20 mouse cellular contexts compared by ENCODE assay signal in the genomic region with DNA sequence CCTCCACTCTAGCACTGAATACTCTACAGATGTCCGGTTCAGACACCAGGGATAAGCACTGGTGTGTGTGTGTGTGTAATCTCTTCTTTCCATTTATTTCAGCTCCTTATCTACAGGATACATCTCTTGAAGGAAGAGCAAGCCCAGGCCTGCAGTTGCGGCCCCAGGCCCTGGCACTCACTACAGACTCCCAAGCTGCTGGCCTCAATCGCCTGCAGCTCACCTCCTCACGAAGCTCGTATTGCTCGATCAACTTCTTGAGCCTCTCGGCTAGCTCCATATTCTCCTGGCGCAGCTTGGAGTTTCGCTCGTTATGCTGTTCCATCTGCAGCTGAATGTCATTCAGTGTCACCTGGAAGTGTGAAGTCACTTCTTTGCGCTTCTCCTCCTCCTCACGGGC.
"Had no signal": no experiment of that assay in that cellular context is flagged by ENCODE, and none has a peak within 500 bp of the region (broad histone marks: within the 10 kb centered on the region; RNA-seq: fewer than 3 reads in every experiment).

No protein-coding gene starts in this region.

- H3K27me3 ChIP-seq: limb, embryonic 12.5 days; limb, embryonic 15.5 days; midbrain, embryonic 12.5 days; midbrain, embryonic 15.5 days; neural tube, embryonic 12.5 days; neural tube, embryonic 15.5 days had no signal

- H3K4me1 ChIP-seq: limb, embryonic 12.5 days had no signal

- H3K27ac ChIP-seq: kidney, postnatal 0 days; limb, embryonic 12.5 days; limb, embryonic 15.5 days; liver, embryonic 14.5 days; macrophage; midbrain, embryonic 12.5 days; midbrain, embryonic 15.5 days; neural tube, embryonic 12.5 days; neural tube, embryonic 15.5 days had no signal

- H3K4me3 ChIP-seq: limb, embryonic 12.5 days; limb, embryonic 15.5 days; midbrain, embryonic 12.5 days; midbrain, embryonic 15.5 days; neural tube, embryonic 12.5 days; neural tube, embryonic 15.5 days had no signal

- H3K9me3 ChIP-seq: limb, embryonic 12.5 days; limb, embryonic 15.5 days; midbrain, embryonic 12.5 days; midbrain, embryonic 15.5 days; neural tube, embryonic 12.5 days; neural tube, embryonic 15.5 days had no signal

- DNase-seq: kidney, postnatal 25 days; left cerebral cortex, postnatal 4 days; liver, postnatal 0 days; lung, embryonic 14.5 days; retina, postnatal 1 day; right cerebral cortex, postnatal 25 days; spleen, adult 18-20 months; thymus, adult 18-20 months; thymus, postnatal 36 days had no signal

- H3K9ac ChIP-seq: limb, embryonic 12.5 days; limb, embryonic 15.5 days; liver, embryonic 14.5 days; liver, postnatal 0 days; lung, embryonic 14.5 days; midbrain, embryonic 12.5 days; midbrain, embryonic 15.5 days; neural tube, embryonic 12.5 days; neural tube, embryonic 15.5 days had no signal

- ATAC-seq: liver, postnatal 0 days; lung, postnatal 0 days; midbrain, embryonic 15.5 days had no signal

- H3K4me2 ChIP-seq: limb, embryonic 12.5 days; limb, embryonic 15.5 days; liver, embryonic 11.5 days; lung, embryonic 14.5 days; midbrain, embryonic 12.5 days; midbrain, embryonic 15.5 days; neural tube, embryonic 12.5 days; neural tube, embryonic 15.5 days had no signal
